Mouse (Mus musculus) urinary bladder, postnatal 14 days (tissue): Measurements from ENCODE around the gene Mamdc4.

Experiments
- DNase-seq: peaks from one replicate; pipeline ENCODE4 v3.0.0; 2021; ENCODE audit warnings: low spot score

Mamdc4 gene

GRCm38 (mm10) chr2:25574579-25575431 is at the start of gene Mamdc4, which contains the start of gene Phpt1:
TSS of gene Mamdc4 (minus strand) at chr2:25574845.
TSS of gene Phpt1 (minus strand) at chr2:25575224.
- DNase-seq = peak; percentile 96

DNA sequence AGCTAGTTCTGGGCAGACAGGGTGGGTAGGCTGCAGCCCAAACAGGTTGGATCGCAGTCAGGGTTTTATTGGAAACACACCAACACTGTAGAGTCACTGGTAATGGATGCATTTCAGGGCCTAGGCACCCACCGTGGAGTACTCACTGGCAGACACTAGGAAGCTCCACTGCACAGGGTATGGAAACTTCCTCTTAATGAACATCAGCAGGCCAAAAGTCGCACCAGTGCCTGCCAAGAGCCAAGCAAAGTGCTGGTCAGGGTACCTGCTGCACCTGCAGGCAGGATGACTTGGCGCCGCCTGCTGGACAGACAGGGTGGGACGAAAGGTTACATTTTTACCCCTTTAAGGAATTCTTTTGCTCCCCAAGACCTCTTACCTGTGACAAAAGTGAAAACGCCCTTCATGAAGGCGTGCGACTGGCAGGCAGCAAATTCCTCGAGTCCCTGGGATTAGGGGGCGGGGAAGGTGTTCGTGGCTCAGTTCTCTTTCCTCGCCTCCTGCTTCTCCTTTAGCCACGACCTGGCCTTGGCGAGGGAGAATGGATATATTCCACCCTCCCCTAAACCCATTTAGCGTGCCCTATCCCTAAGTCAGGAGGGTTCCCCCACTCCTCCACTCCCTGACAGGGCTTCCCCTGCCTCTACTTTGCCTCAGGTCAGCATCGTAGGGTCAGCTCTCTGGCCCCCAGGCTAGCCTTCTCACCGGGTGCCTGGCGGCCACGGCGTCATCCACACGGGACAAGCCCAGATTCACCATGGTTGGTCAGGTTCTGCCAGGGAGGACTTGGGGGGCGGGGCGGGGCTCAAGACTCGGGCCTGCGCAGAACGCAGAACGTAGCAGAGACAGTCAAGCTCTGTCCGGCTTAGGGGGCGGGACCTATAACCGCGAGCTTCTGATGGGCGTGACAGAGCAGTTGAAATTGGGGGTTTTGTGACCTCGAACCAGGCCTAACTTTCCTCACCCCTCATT is 46.9 kb upstream of the Mamdc4 start, which contains the start of gene Tmem141:
Gene Tmem141 (minus strand): TSS at position 777 of the 972 bp plus-strand sequence.
- DNase-seq = peak; percentile 94

DNA sequence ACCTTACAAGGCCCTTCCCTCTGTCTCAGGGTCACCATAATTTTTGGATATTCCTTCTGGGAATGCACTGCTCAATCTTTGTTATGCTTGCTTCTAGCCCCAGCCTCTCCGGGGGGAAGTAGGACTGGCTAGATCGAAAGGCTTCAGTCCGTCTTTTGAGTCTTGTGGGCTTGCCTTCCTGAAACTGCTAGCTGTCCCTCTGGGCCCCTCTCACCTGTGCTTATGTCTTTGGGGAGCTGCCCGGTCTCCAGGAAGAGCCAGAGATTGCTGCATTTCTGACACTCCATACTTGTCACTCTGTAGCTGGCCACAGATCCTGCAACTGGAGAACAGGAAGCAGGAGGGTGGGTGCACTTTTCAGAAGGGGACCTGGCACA is 46.2 kb upstream of the Mamdc4 start:
- no peak for DNase-seq

GRCm38 (mm10) chr2:25620386-25620785 is 45.7 kb upstream of the Mamdc4 start:
- DNase-seq = no peak

GRCm38 (mm10) chr2:25617578-25617977 is 42.9 kb upstream of the Mamdc4 start, which contains the start of gene Ccdc183:
TSS of gene Ccdc183 (minus strand) at chr2:25617678.
- DNase-seq = no peak

DNA sequence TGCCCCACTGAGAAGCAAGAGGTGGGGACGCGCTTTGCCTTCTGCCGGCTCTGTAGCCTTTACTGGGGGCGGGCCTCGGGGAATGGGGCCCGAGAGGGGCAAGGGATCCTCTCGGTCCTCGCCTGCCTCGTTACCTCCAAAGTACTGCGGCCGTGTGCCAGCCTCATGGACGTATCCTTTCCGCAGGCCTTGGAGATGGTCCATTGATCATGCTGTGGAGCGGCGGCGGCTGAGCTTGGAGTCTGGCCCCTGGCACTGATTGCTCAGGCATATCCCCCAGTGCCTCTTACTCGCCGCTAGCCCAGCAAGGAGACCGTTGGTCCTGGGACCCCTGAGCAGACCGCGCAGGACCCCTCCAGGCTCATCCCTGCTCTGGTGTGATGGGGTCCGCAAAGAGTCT is 41.8 kb upstream of the Mamdc4 start:
- DNase-seq = no peak

DNA sequence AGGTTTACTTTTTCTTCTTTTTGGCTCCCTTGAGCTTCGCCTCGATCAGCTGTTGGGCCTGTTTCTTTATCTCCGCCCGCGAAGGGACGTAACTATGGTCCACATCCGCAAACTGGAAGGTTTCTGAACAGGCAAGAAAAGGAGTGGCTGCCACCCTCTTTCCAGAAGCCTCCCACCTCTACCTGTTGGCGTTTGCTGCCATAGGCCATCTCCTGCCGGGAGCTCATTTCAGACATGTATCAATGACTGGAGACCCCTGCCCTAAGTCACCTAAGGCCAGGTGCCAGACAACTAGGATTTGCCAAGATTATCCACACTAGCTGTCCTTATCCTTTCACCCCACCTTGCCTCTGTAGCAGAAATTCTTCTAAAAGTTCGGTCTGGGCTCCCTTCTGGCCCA is 34.0 kb upstream of the Mamdc4 start:
- DNase-seq = no peak

DNA sequence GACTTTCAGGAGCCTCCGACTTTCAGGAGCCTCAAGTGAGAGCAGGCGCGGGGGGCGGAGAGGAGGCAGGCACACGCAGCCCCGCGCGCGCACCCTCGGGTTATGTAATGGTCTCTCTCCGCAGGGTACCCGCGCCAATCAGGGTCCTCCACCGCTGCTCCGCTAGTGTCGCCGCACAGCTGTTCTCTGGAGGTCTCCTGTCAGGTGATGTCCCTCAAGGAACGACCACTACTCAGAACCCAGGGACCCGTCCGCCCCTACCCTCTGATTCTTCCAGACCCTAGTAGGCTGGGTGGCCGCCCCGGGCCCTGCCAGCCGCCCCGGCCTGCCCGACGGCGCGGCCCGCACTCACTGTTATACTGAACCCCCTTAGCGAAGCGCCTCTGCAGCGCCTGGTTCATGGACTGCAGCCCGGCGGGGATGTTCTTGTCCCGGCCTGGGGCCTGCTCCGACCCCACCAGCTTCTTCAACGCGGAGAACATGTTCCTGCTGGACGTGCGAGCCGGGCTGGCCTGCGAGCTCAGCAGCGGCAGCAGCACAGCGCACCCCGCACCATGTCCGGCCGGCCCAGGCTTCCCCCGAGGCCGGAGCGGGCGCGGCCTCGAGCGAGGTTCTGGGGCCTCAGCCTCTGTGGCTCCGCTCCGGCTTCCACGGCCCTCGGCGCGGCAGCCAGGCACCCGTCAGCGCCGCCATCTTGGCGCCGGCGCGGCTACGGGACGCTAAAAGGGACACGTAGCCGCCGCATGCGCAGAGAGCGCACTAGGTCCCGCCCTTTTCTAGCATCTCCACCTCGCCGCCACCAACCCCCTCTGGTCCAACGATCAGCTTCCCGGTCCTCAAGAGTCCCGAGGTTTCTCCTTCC is 33.3 kb upstream of the Mamdc4 start, which contains the start of gene Rabl6:
Gene Rabl6 (minus strand): TSS at position 761 of the 862 bp plus-strand sequence.
- peak; percentile 91 for DNase-seq

- no peak for DNase-seq
These were observed 27.9 kb upstream of the Mamdc4 start for GRCm38 (mm10) chr2:25602526-25602925.

DNA sequence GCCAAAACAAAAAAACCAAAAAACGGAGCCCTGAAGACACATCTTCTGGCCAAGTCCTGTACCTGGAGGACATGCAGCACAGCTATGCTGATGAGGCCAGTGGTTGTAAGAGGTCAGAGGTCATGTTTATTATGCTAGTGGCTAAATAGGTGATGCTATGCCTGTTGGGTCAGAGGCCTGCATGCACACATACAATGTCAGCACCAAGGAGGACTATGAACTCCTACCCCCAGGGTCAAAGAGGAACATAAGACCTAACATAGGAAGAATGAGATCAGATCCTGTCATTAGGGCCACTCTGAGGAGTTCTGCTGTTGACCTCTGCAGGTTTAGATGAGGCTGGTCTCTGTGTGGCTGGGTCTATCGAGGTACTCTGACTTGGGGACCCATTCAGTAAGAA is 25.4 kb upstream of the Mamdc4 start:
- DNase-seq = no peak

- DNase-seq = no peak
These were observed 24.1 kb upstream of the Mamdc4 start for GRCm38 (mm10) chr2:25598749-25599148.

GRCm38 (mm10) chr2:25596765-25597510 is 22.3 kb upstream of the Mamdc4 start:
- DNase-seq = no peak

DNA sequence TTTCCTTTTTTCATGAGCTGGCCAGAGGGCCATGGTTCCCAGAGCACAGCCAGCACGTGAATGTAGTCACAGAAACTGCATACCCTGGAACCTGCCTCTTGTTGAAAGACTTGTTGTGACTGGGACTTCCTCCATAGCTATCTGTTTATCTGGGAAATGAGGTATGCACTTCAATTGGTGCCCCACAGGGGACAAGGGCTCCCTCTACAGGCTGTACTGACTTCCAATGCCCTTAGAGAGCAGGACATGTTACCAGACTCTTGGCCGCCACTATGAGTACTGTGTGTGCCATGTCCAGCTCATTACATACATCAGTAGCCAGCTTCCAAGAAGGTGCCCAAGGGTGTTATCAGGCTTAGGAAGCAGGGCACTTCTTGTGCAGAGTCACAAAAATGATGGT is 17.2 kb upstream of the Mamdc4 start:
- DNase-seq = peak; percentile 69

DNA sequence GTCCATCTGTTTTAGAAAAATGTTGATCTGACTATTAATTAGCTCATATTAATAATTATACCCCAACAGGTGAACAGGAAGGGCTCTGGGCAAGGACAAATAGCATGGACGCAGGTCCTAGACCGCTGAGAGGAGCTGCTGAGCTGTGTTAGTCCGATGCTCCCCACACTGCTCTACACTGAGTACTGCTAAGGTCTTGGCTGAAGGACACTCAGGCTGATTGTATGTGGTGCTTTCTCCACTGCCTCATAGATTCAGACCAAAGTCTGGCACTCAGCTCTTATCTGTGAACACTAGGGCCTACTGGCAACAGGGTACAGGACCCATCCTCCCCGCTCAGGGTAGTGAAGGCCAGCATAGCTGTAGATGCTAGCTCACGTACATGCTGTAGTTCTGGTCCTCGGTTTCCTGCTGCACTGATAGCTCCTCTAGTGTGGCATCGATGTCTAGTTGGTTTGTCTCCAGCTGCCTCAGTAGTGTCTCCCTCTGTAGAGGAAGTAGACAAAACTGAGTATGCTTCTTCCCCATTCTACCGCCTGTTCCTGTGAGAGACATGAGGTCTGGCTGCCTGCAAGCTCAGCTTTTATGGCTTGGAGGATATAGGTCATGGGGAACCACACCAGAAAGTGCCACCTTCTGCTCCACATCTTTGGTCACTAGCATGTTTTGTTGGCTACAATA is 13.7 kb upstream of the Mamdc4 start:
- no peak for DNase-seq

GRCm38 (mm10) chr2:25587290-25587689 is 12.6 kb upstream of the Mamdc4 start:
- DNase-seq = no peak

- DNase-seq = no peak
These were observed 11.0 kb upstream of the Mamdc4 start for GRCm38 (mm10) chr2:25585601-25586000.

DNA sequence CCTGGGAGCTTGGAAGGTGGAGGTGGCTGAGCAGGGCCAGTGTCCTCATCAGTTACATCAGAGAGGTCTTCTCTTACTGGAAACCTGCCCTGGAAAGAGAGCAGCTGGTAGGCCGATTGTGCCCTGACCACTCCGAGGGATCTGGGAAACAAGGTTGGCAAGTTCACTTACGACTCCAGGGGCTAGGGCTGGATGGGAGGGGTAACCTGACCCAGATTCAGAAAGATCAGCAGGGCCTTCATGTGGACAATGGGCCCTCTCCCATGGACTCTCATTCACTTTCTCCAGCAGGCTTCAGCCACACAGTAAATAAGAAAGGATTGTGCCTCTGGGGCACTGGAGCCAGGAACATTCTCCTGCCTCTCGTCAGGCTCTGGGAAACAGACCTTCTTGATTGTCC is 10.2 kb upstream of the Mamdc4 start:
- DNase-seq = no peak

DNA sequence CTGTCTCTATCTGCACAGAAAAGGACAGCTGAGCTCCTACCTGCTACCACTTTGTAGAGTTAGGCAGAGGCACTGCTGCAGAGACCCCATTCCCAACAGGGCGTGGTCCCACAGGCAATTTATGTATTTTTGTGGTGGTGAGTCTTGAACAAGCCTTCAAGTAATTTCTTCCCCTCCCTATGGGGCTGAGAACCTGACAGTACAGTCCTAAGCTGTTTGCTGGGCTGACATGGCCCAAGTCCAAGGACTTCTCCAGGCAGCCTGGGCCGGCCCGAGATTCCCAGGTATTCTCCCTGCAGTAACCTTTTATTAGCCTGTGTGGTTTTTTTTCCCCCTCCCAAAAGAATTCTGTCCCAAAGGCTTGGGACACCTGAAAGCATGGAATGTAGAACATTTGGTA is 9.5 kb upstream of the Mamdc4 start:
- no peak for DNase-seq

DNA sequence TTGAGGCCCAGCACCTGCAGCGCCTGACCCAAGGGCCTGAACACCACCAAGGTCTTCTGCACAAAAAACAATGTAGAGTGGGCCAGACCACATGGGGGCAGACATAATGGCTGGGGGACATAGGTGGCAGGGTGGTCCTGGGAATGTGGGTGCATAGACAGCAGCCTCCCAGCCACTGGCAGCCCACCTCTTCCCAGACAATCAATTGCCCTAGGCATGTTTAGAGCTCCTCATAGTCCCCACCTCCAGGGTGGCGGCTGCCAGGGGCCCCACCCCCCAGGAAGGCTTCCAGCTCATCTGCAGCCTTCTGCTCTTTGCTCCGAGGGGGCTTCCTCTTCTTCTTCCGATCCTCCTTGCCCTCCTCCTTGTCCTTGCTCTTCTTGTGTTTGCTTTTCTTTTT is 8.9 kb upstream of the Mamdc4 start:
- no peak for DNase-seq

DNA sequence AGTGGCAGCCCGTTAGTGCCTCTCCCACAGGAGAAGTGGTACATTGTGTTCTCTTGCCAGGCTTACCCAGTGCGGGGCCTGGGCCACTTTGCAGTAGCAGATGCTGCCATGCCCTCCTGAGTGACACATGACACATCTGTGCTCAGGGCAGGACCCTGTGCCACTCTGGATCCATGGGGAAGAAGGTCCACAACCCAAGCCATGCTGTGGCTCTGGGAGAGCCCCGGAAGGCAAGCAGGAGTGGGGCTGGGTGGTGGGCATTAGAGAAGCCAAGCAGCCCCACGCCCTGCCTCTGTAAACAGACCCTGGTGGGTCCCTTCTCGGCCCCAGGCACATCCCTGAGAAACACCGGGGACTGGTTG is 8.5 kb upstream of the Mamdc4 start:
- no peak for DNase-seq
